Mouse (Mus musculus): ENCODE results near the gene Nudt2. TPM values are rescaled to one million over a fixed set of nuclear protein-coding genes. Genes with fewer than 3 reads are reported as not detected.

Nudt2 gene
- polyA plus RNA-seq, 2 experiments: 32.6 to 52.8 TPM

- Histone ChIP-seq H3K27me3 (ENCODE audit: control insufficient read depth, insufficient read depth, low read length) (no peaks in the 10 kb centered on the region), H3K9ac (ENCODE audit: low read depth, low read length, severe bottlenecking) (no peak overlapping the region), H3K9me3 (ENCODE audit: control insufficient read depth, low read length) (no peaks in the 10 kb centered on the region), H3K36me3 (ENCODE audit: control insufficient read depth, insufficient read depth, low read length) (no peaks in the 10 kb centered on the region), H3K27ac (replicated peaks; ENCODE audit: low read depth, low read length) (no peak overlapping the region), H3K4me1 (ENCODE audit: control insufficient read depth, insufficient read depth, low read length) (peaks cover 12% of the 10 kb centered on the region), H3K4me3 (replicated peaks; ENCODE audit: low read length) (no peak overlapping the region), H3K4me2 (replicated peaks; ENCODE audit: low read depth, low read length, severe bottlenecking) (no peak overlapping the region)
- no peak for ATAC-seq (ENCODE audit: low FRiP score, low read depth)
- peak; percentile 52 for DNase-seq (ENCODE audit: low spot score)
- 44% methylated on average over 1 of the region's 1 CpGs for WGBS
- TF ChIP-seq POLR2A (IDR thresholded peaks at IDR 0.05; ENCODE audit: borderline replicate concordance, extremely low read depth, insufficient read depth, insufficient read length): no peak
Measured at GRCm38 (mm10) chr4:41479456-41479804, 14.5 kb downstream of the Nudt2 start.

GRCm38 (mm10) chr4:41480254-41480653 is 15.3 kb downstream of the Nudt2 start:
- Histone ChIP-seq H3K9me3 (ENCODE audit: control insufficient read depth, low read length) (no peaks in the 10 kb centered on the region), H3K27me3 (ENCODE audit: control insufficient read depth, insufficient read depth, low read length) (no peaks in the 10 kb centered on the region), H3K36me3 (ENCODE audit: control insufficient read depth, insufficient read depth, low read length) (no peaks in the 10 kb centered on the region), H3K9ac (ENCODE audit: low read depth, low read length, severe bottlenecking) (no peak overlapping the region), H3K4me1 (ENCODE audit: control insufficient read depth, insufficient read depth, low read length) (peaks cover 12% of the 10 kb centered on the region), H3K4me3 (replicated peaks; ENCODE audit: low read length) (no peak overlapping the region), H3K4me2 (replicated peaks; ENCODE audit: low read depth, low read length, severe bottlenecking) (no peak overlapping the region), H3K27ac (replicated peaks; ENCODE audit: low read depth, low read length) (no peak overlapping the region)
- DNase-seq (ENCODE audit: low spot score) (no peak), ATAC-seq (ENCODE audit: low FRiP score, low read depth) (no peak)
- whole genome bisulfite sequencing: 79% methylated on average over 8 of the region's 8 CpGs
- TF ChIP-seq POLR2A (IDR thresholded peaks at IDR 0.05; ENCODE audit: borderline replicate concordance, extremely low read depth, insufficient read depth, insufficient read length): no peak

GRCm38 (mm10) chr4:41481601-41482017 is 16.7 kb downstream of the Nudt2 start:
- Histone ChIP-seq H3K4me3 (replicated peaks; ENCODE audit: low read length) (no peak overlapping the region), H3K27ac (replicated peaks; ENCODE audit: low read depth, low read length) (peak overlapping the region; percentile 44; the same call in 1 of the 2 replicates), H3K27me3 (ENCODE audit: control insufficient read depth, insufficient read depth, low read length) (no peaks in the 10 kb centered on the region), H3K9me3 (ENCODE audit: control insufficient read depth, low read length) (no peaks in the 10 kb centered on the region), H3K9ac (ENCODE audit: low read depth, low read length, severe bottlenecking) (no peak overlapping the region), H3K4me1 (ENCODE audit: control insufficient read depth, insufficient read depth, low read length) (peaks cover 12% of the 10 kb centered on the region), H3K4me2 (replicated peaks; ENCODE audit: low read depth, low read length, severe bottlenecking) (peak overlapping the region; percentile 1; the same call in 1 of the 2 replicates), H3K36me3 (ENCODE audit: control insufficient read depth, insufficient read depth, low read length) (no peaks in the 10 kb centered on the region)
- ATAC-seq (ENCODE audit: low FRiP score, low read depth): peak; percentile 79
- TF ChIP-seq POLR2A (IDR thresholded peaks at IDR 0.05; ENCODE audit: borderline replicate concordance, extremely low read depth, insufficient read depth, insufficient read length): no peak
- DNase-seq (ENCODE audit: low spot score): peak; percentile 83
- 17% methylated on average over 6 of the region's 6 CpGs for WGBS

DNA sequence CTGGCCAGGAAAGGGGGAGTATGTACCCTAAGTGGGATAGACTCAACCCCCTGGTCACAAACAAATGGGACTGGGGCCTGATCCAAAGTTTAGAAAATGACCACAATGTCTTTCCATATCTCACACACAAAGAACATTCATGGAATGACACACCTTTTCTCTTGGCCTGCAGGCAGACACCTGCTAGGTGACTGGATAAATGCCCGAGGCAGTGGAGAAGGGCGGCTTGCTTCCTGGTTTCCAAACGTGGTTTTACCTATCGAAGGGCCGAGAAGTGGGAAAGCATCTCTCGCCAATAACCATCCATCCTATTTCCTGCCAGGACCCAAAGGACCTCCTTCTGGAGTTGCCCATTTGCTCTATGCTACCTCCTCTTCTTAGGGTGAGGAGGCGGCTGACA is 28.0 kb downstream of the Nudt2 start:
- Histone ChIP-seq H3K4me1 (ENCODE audit: control insufficient read depth, insufficient read depth, low read length) (peaks cover 5% of the 10 kb centered on the region; the same call in 1 of the 2 replicates), H3K27ac (replicated peaks; ENCODE audit: low read depth, low read length) (no peak overlapping the region), H3K9me3 (ENCODE audit: control insufficient read depth, low read length) (no peaks in the 10 kb centered on the region), H3K4me2 (replicated peaks; ENCODE audit: low read depth, low read length, severe bottlenecking) (no peak overlapping the region), H3K9ac (ENCODE audit: low read depth, low read length, severe bottlenecking) (no peak overlapping the region), H3K27me3 (ENCODE audit: control insufficient read depth, insufficient read depth, low read length) (peaks cover 17% of the 10 kb centered on the region), H3K36me3 (ENCODE audit: control insufficient read depth, insufficient read depth, low read length) (no peaks in the 10 kb centered on the region), H3K4me3 (replicated peaks; ENCODE audit: low read length) (no peak overlapping the region)
- TF ChIP-seq POLR2A (IDR thresholded peaks at IDR 0.05; ENCODE audit: borderline replicate concordance, extremely low read depth, insufficient read depth, insufficient read length): no peak
- WGBS: 84% methylated on average over 7 of the region's 7 CpGs
- DNase-seq (ENCODE audit: low spot score) (no peak), ATAC-seq (ENCODE audit: low FRiP score, low read depth) (no peak)

DNA sequence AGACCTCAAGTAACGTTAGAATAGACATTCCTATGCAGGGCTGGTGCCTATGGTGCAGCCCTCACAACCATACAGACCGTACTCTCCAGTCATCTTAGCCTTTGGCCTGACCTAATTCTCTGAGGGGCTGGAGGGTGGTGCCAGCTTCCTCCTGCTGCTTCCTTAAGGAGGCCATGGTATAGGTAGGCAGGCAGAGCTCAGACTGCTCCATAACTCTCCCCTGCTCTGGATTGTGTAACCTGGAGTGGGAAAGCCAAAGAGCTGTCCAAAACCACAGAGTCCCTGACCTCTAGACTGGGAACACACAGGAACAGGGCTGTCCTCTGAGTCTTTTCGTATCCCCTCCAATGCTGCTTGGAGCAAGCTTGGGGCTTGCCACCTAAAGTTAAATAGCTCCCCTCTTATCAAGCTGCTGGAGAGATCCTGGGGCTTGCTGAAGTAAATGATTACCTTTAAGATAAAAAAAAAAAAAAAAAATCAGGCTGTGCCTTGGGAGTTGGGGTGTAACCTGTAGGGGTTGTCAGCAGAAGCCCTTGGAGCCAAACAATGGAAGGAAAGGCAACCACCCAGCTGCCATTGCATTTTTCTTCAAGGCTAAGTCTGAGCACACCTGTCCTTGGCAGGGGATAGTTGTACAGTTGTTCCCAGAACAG is 28.6 kb downstream of the Nudt2 start:
- no peak overlapping the region for H3K27ac ChIP-seq (replicated peaks; ENCODE audit: low read depth, low read length)
- H3K27me3 ChIP-seq (ENCODE audit: control insufficient read depth, insufficient read depth, low read length): peaks cover 24% of the 10 kb centered on the region
- H3K9me3 ChIP-seq (ENCODE audit: control insufficient read depth, low read length): no peaks in the 10 kb centered on the region
- no peak overlapping the region for H3K4me2 ChIP-seq (replicated peaks; ENCODE audit: low read depth, low read length, severe bottlenecking)
- H3K9ac ChIP-seq (ENCODE audit: low read depth, low read length, severe bottlenecking): no peak overlapping the region
- H3K36me3 ChIP-seq (ENCODE audit: control insufficient read depth, insufficient read depth, low read length): no peaks in the 10 kb centered on the region
- no peak for TF ChIP-seq POLR2A (IDR thresholded peaks at IDR 0.05; ENCODE audit: borderline replicate concordance, extremely low read depth, insufficient read depth, insufficient read length)
- H3K4me3 ChIP-seq (replicated peaks; ENCODE audit: low read length): no peak overlapping the region
- WGBS: 88% methylated on average over 3 of the region's 3 CpGs
- H3K4me1 ChIP-seq (ENCODE audit: control insufficient read depth, insufficient read depth, low read length): peaks cover 10% of the 10 kb centered on the region; the same call in 1 of the 2 replicates
- DNase-seq (ENCODE audit: low spot score): no peak
- no peak for ATAC-seq (ENCODE audit: low FRiP score, low read depth)

All from limb, embryonic 14.5 days (tissue).